Mouse (Mus musculus): ENCODE results near the gene Fchsd2. TPM values are rescaled to one million over a fixed set of nuclear protein-coding genes. Genes with fewer than 3 reads are reported as not detected.

Fchsd2 gene
- polyA plus RNA-seq (2017; shearing (Covaris generic)), result 10 to 100 TPM; 29.3 to 53.7 (median 41.9) TPM

- peak; percentile 21 for ATAC-seq
Observed at GRCm38 (mm10) chr7:101092618-101093017, at the start of gene Fchsd2. Fchsd2 (plus strand) TSS chr7:101092863.

GRCm38 (mm10) chr7:101043846-101044541, 48.7 kb upstream of the Fchsd2 start:
- no peak for ATAC-seq

GRCm38 (mm10) chr7:101048247-101048646, 44.4 kb upstream of the Fchsd2 start:
- ATAC-seq, result no peak

- ATAC-seq, result no peak
Observed at GRCm38 (mm10) chr7:101049326-101050087, 43.2 kb upstream of the Fchsd2 start.

- ATAC-seq, result no peak
Observed at GRCm38 (mm10) chr7:101050724-101051550, 41.7 kb upstream of the Fchsd2 start.

GRCm38 (mm10) chr7:101051551-101052221, 41.0 kb upstream of the Fchsd2 start:
- ATAC-seq, result peak; percentile 43

- no peak for ATAC-seq
Observed at GRCm38 (mm10) chr7:101053136-101053535, 39.5 kb upstream of the Fchsd2 start.

GRCm38 (mm10) chr7:101057309-101057708, 35.4 kb upstream of the Fchsd2 start:
- no peak for ATAC-seq

- no peak for ATAC-seq
Observed at GRCm38 (mm10) chr7:101059188-101059587, 33.5 kb upstream of the Fchsd2 start.

- peak; percentile 64 for ATAC-seq
Observed at GRCm38 (mm10) chr7:101060476-101060875, 32.2 kb upstream of the Fchsd2 start.

GRCm38 (mm10) chr7:101061381-101061780, 31.3 kb upstream of the Fchsd2 start:
- peak; percentile 48 for ATAC-seq

- no peak for ATAC-seq
Observed at GRCm38 (mm10) chr7:101062246-101062645, 30.4 kb upstream of the Fchsd2 start.

GRCm38 (mm10) chr7:101063523-101063922, 29.1 kb upstream of the Fchsd2 start:
- no peak for ATAC-seq

GRCm38 (mm10) chr7:101064697-101065688, 27.7 kb upstream of the Fchsd2 start:
- no peak for ATAC-seq

- no peak for ATAC-seq
Observed at GRCm38 (mm10) chr7:101066009-101066408, 26.7 kb upstream of the Fchsd2 start.

GRCm38 (mm10) chr7:101066650-101067346, 25.9 kb upstream of the Fchsd2 start:
- ATAC-seq, result no peak

GRCm38 (mm10) chr7:101067521-101067920, 25.1 kb upstream of the Fchsd2 start:
- no peak for ATAC-seq

- ATAC-seq, result no peak
Observed at GRCm38 (mm10) chr7:101069271-101069670, 23.4 kb upstream of the Fchsd2 start.

- no peak for ATAC-seq
Observed at GRCm38 (mm10) chr7:101070406-101070805, 22.3 kb upstream of the Fchsd2 start.

GRCm38 (mm10) chr7:101071020-101071419, 21.6 kb upstream of the Fchsd2 start:
- peak; percentile 80 for ATAC-seq
